Mouse (Mus musculus): Measurements from ENCODE around the gene Dock7. TPM values are rescaled to one million over a fixed set of nuclear protein-coding genes. Genes with fewer than 3 reads are reported as not detected.
A peak's percentile ranks its signal among the peaks of the same experiment; 100 is the strongest.
"Not testable (repeated sequence)": the region's sequence is repeated elsewhere in the genome, so short reads cannot be mapped to it uniquely, and the experiment has no call there.

Gene Dock7
- polyA plus RNA-seq, 1 experiment from 2014 or later: 95.3 TPM

DNA sequence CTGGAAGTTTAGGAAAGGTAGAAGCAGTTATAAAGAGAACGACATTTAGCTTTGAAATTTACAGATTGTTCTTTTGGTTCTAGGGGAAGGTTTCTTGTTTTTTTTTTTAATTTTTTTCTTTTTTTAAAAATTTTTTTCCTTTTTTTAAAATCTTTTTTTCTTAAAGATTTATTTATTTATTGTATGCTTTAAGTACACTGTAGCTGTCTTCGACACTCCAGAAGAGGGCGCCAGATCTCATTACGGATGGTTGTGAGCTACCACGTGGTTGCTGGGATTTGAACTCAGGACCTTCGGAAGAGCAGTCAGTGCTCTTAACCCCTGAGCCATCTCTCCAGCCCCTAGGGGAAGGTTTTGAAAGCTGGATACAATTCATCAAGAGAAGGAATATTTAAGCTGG, 182.5 kb downstream of the Dock7 start:
- not testable (repeated sequence) for ATAC-seq (ENCODE audit: insufficient number of reproducible peaks, insufficient read depth, low FRiP score, low TSS enrichment, low read depth); H3K4me2 ChIP-seq; H3K27me3 ChIP-seq; H3K27ac ChIP-seq; H3K4me1 ChIP-seq (replicated peaks); H3K9ac ChIP-seq (replicated peaks); H3K9me3 ChIP-seq; H3K4me3 ChIP-seq (replicated peaks)
- H3K36me3 ChIP-seq: peaks cover 70% of the 10 kb centered on the region
- 84% methylated on average over 6 of the region's 6 CpGs for WGBS

DNA sequence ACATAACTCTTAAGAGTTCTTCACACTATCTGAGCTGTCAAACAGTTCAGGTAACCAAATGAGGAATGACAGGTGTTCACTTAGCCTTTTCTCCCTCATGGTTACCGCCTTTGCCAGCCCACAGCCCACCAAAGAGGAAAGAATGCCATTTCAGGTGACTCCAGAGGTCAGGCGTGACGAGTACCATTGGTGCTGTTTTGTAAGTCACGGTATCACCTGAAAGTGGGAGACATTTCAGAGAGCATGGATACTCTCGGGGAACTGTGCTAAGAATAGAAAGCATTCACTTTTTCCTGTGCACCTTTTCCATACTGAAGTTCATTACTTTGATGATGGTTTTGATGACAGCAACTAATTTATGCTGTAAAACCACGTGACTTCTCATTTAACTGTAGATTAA, 184.7 kb downstream of the Dock7 start:
- H3K9me3 ChIP-seq: no peaks in the 10 kb centered on the region
- H3K9ac ChIP-seq (replicated peaks): no peak overlapping the region
- 78% methylated on average over 6 of the region's 6 CpGs for WGBS
- no peak overlapping the region for H3K4me2 ChIP-seq
- no peak overlapping the region for H3K27ac ChIP-seq
- no peak for ATAC-seq (ENCODE audit: insufficient number of reproducible peaks, insufficient read depth, low FRiP score, low TSS enrichment, low read depth)
- H3K27me3 ChIP-seq: no peaks in the 10 kb centered on the region
- no peaks in the 10 kb centered on the region for H3K4me1 ChIP-seq (replicated peaks)
- H3K36me3 ChIP-seq: peaks cover 75% of the 10 kb centered on the region
- no peak overlapping the region for H3K4me3 ChIP-seq (replicated peaks)

GRCm38 (mm10) chr4:98925250-98925781, 195.4 kb downstream of the Dock7 start:
- H3K36me3 ChIP-seq: peaks cover 14% of the 10 kb centered on the region
- no peak overlapping the region for H3K27ac ChIP-seq
- no peaks in the 10 kb centered on the region for H3K27me3 ChIP-seq
- ATAC-seq (ENCODE audit: insufficient number of reproducible peaks, insufficient read depth, low FRiP score, low TSS enrichment, low read depth): no peak
- H3K9ac ChIP-seq (replicated peaks): peak overlapping the region; percentile 95
- H3K4me1 ChIP-seq (replicated peaks): peaks cover 17% of the 10 kb centered on the region
- no peaks in the 10 kb centered on the region for H3K9me3 ChIP-seq
- peak overlapping the region; percentile 97 for H3K4me3 ChIP-seq (replicated peaks)
- peak overlapping the region; percentile 77 for H3K4me2 ChIP-seq
- 33% methylated on average over 6 of the region's 6 CpGs for WGBS

DNA sequence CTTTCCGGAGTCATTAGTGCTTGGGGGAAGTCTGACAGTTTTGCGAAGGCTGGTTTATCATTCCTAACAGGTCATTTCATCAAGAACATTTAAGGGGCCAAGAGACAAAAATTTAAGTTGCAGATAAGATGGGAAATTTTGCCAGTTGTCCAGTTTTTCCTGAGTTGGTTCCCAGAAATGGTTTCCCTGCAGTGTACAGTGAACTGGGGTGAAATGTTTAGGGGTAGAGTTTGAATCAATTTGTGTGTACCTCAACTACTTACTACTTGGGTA, 195.9 kb downstream of the Dock7 start:
- 0% methylated on average over 2 of the region's 2 CpGs for WGBS
- peak overlapping the region; percentile 95 for H3K9ac ChIP-seq (replicated peaks)
- peaks cover 17% of the 10 kb centered on the region for H3K4me1 ChIP-seq (replicated peaks)
- peak overlapping the region; percentile 100 for H3K27ac ChIP-seq
- no peaks in the 10 kb centered on the region for H3K9me3 ChIP-seq
- H3K4me3 ChIP-seq (replicated peaks): peak overlapping the region; percentile 97
- no peak for ATAC-seq (ENCODE audit: insufficient number of reproducible peaks, insufficient read depth, low FRiP score, low TSS enrichment, low read depth)
- H3K27me3 ChIP-seq: no peaks in the 10 kb centered on the region
- peaks cover 10% of the 10 kb centered on the region for H3K36me3 ChIP-seq
- peak overlapping the region; percentile 77 for H3K4me2 ChIP-seq

DNA sequence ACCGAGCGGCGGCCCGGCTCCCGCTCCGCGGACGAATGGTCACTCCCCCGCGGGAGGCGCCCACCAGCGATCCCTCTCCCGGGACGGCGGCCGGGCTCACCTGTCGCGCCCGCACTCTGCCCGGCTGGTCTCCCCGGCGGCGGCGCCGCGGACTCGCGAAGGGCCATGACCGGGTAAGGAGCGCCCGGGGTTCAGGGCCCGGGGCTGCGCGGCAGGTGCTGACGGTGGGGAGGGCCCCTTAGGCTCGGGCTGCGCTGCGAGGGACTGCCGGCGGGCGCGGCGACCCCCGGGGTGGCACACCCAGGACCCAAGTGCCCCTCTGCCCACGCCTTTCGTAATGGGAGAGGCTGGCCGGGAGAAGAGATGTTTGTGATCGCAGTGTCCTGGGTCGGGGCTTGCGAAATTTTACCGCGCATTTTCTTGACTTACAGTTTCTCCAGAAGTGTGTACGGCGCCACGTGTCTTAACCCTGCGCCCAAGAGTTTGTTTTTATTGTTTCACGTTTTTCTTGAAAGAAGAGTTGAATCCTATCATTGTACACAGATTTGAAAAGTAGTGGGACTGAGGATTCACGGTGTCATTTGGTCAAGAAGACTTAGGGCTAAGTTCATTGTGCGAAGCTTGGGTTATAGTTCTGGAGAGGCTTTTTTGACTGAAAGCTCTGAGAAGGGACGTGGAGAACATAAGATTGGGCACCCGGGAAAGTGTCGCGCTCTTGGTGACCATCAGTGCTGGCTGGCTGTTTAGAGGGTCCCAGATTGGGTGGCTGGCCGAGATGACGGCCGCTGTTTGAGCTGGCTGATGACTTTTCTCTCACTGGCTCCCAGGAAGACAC, 196.4 kb downstream of the Dock7 start:
- ATAC-seq (ENCODE audit: insufficient number of reproducible peaks, insufficient read depth, low FRiP score, low TSS enrichment, low read depth): 0 out of 2 replicates have a peak, but pooled peaks have one; percentile 12
- peak overlapping the region; percentile 95 for H3K9ac ChIP-seq (replicated peaks)
- no peaks in the 10 kb centered on the region for H3K9me3 ChIP-seq
- H3K27me3 ChIP-seq: no peaks in the 10 kb centered on the region
- peak overlapping the region; percentile 97 for H3K4me3 ChIP-seq (replicated peaks)
- WGBS: under 1% methylated on average over 65 of the region's 66 CpGs
- peak overlapping the region; percentile 77 for H3K4me2 ChIP-seq
- peaks cover 17% of the 10 kb centered on the region for H3K4me1 ChIP-seq (replicated peaks)
- peaks cover 7% of the 10 kb centered on the region for H3K36me3 ChIP-seq
- peak overlapping the region; percentile 100 for H3K27ac ChIP-seq

DNA sequence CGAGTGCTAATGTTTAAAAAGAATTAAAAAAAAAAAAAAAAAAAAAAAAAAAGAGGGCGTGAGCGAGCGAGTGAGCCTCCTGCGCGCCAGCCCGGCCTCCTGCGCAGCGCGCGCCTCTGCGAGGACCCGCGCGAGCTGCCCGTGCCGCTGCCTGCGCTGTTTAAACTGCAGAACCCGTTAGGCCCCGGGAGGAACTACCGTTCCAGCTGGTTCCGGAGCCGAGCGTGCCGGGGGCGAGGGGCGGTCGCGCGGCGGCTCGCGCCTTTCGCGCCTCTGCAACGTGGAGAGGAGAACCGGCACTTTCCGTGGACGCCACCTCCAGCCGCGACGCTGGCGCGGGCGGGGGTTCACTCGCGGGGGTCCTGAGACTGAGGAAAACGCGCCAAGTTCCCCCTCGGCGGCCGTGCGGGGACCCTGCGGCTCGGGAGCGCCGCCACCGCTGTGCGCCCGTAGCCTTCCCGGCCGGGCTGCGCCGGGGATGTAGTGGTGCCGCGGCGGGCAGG, 197.1 kb downstream of the Dock7 start, which contains the start of gene Usp1:
TSS of gene Usp1 (plus strand) at position 243 of the 503 bp plus-strand sequence.
- H3K9me3 ChIP-seq: no peaks in the 10 kb centered on the region
- H3K36me3 ChIP-seq: peaks cover 2% of the 10 kb centered on the region; the same call in 1 of the 2 replicates
- ATAC-seq (ENCODE audit: insufficient number of reproducible peaks, insufficient read depth, low FRiP score, low TSS enrichment, low read depth): peak; percentile 35
- H3K4me2 ChIP-seq: peak within 1 kb of the TSS; percentile 79
- WGBS: under 1% methylated on average over 62 of the region's 67 CpGs
- peak within 1 kb of the TSS; percentile 95 for H3K9ac ChIP-seq (replicated peaks)
- H3K27me3 ChIP-seq: no peaks in the 10 kb centered on the region
- peak within 1 kb of the TSS; percentile 100 for H3K27ac ChIP-seq
- H3K4me1 ChIP-seq (replicated peaks): peaks cover 17% of the 10 kb centered on the region
- H3K4me3 ChIP-seq (replicated peaks): peak within 1 kb of the TSS; percentile 97

DNA sequence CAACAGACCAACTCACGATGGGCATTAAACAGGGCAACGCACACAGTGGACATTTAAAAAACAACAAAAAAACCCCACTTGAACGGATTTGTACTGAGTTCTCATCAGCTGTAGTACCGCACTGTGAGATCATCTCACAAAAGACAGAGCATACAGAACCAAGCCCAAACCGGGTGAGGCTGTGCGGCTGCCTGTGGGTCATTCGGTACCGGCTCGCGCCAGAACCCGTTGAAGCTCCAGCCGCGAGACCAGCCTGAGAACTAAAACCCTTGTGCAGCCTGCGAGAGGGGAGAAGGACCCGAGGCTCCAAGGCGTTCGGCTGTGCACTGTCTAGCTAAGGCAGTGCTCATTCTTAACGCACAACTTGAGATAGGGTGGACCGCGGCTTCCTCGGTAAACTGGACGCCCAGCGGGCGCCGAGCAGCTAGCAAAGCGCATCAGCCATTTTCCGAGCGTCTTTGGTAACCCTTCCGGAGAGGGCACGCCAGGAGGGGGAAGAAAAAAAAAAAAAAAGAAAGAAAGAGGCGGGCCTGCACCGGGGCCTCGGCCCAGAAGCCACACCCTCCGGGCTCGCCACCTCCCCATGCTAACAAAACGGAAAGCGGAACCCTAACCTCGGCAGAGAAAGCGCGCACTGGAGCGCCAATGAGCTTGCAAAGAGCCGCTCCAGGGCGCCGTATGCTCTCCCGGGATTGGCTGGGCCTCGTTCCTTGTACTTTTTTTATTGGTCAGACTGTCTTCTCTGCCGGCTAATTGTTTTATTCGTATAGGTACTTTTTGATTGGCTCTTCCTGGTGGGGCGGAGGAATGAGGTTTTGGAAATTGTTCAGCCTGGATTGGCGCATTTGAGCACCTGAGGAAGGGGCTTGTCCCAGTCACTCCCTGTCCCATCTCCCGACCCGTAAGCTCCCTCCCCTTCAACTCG, 197.8 kb downstream of the Dock7 start:
- Histone ChIP-seq H3K4me3 (replicated peaks) (peak overlapping the region; percentile 97), H3K36me3 (no peaks in the 10 kb centered on the region), H3K27ac (peak overlapping the region; percentile 100), H3K9ac (replicated peaks) (peak overlapping the region; percentile 86), H3K9me3 (no peaks in the 10 kb centered on the region), H3K4me1 (replicated peaks) (peaks cover 17% of the 10 kb centered on the region), H3K27me3 (no peaks in the 10 kb centered on the region), H3K4me2 (peak overlapping the region; percentile 79)
- WGBS: under 1% methylated on average over 53 of the region's 53 CpGs
- peak; percentile 98 for ATAC-seq (ENCODE audit: insufficient number of reproducible peaks, insufficient read depth, low FRiP score, low TSS enrichment, low read depth)

- H3K4me3 ChIP-seq (replicated peaks): peak overlapping the region; percentile 97
- no peaks in the 10 kb centered on the region for H3K27me3 ChIP-seq
- H3K9ac ChIP-seq (replicated peaks): peak overlapping the region; percentile 86
- peak overlapping the region; percentile 79 for H3K4me2 ChIP-seq
- no peaks in the 10 kb centered on the region for H3K36me3 ChIP-seq
- no peak for ATAC-seq (ENCODE audit: insufficient number of reproducible peaks, insufficient read depth, low FRiP score, low TSS enrichment, low read depth)
- H3K27ac ChIP-seq: peak overlapping the region; percentile 100
- 17% methylated on average over 18 of the region's 18 CpGs for WGBS
- peaks cover 23% of the 10 kb centered on the region for H3K4me1 ChIP-seq (replicated peaks)
- no peaks in the 10 kb centered on the region for H3K9me3 ChIP-seq
Observed at GRCm38 (mm10) chr4:98922061-98922642, 198.6 kb downstream of the Dock7 start.

GRCm38 (mm10) chr4:98920896-98921295, 199.8 kb downstream of the Dock7 start:
- Histone ChIP-seq H3K4me2 (no peak overlapping the region), H3K4me3 (replicated peaks) (no peak overlapping the region), H3K27ac (no peak overlapping the region), H3K9ac (replicated peaks) (no peak overlapping the region), H3K4me1 (replicated peaks) (peaks cover 21% of the 10 kb centered on the region), H3K9me3 (no peaks in the 10 kb centered on the region), H3K27me3 (no peaks in the 10 kb centered on the region), H3K36me3 (no peaks in the 10 kb centered on the region)
- 89% methylated on average over 4 of the region's 4 CpGs for WGBS
- ATAC-seq (ENCODE audit: insufficient number of reproducible peaks, insufficient read depth, low FRiP score, low TSS enrichment, low read depth): no peak

DNA sequence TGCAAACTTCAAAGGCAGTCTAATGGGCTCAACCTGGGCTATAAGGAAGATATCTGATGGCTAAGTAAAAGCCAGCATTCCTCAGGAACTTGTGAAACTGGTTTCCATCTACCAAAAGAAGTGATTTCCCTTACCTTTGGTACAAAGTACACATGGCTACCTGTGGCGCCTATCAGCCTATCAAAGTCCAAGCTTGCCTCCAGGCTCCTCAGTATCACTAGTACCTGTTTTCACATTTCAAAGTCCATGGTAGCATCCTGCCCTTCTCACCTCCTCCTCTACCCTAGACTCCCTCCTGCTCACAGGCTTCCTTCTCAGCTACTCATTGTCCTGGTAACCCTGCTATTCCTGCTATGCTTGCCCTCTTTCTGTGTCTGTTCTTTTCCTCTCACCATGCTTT, 202.5 kb downstream of the Dock7 start:
- H3K9ac ChIP-seq (replicated peaks): no peak overlapping the region
- no peaks in the 10 kb centered on the region for H3K9me3 ChIP-seq
- no peaks in the 10 kb centered on the region for H3K27me3 ChIP-seq
- peaks cover 12% of the 10 kb centered on the region for H3K4me1 ChIP-seq (replicated peaks)
- H3K4me2 ChIP-seq: no peak overlapping the region
- H3K4me3 ChIP-seq (replicated peaks): no peak overlapping the region
- no peak for ATAC-seq (ENCODE audit: insufficient number of reproducible peaks, insufficient read depth, low FRiP score, low TSS enrichment, low read depth)
- no peak overlapping the region for H3K27ac ChIP-seq
- H3K36me3 ChIP-seq: no peaks in the 10 kb centered on the region
- 85% methylated on average over 1 of the region's 1 CpGs for WGBS

All from limb, embryonic 12.5 days (tissue).